Mouse (Mus musculus): ENCODE measurements around the gene Ptprg. TPM values are rescaled to one million over a fixed set of nuclear protein-coding genes. Genes with fewer than 3 reads are reported as not detected.

Ptprg gene
- polyA plus RNA-seq, 1 experiment from 2014 or later = 48.0 TPM

DNA sequence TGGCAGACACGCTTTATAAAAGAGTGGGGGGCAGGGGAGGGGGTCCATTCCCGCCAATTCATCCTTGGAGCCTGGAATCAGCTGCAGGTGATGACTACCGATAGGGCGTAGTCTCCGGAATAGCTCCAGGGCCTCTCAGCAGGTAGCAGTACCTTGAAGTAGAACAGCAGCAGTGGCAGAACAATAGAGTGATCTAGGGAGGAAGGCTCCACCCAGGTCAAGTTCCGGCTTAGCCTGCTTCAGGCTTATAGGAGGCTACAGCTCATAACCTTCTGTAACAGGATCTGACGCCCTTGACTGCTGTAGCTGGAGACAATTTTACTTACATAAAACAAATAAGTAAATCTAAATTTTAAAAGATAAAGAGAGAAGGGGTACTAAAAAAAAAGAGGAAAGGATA is 554.1 kb downstream of the Ptprg start:
- no peak overlapping the region for H3K4me2 ChIP-seq (ENCODE audit: low read depth, low read length, severe bottlenecking)
- no peaks in the 10 kb centered on the region for H3K36me3 ChIP-seq (ENCODE audit: control insufficient read depth, insufficient read depth, low read length)
- DNase-seq (ENCODE audit: low spot score) (no peak), ATAC-seq (replicated peaks; ENCODE audit: low FRiP score) (no peak)
- 71% methylated on average over 7 of the region's 7 CpGs for WGBS
- H3K27ac ChIP-seq (ENCODE audit: low read depth, low read length) = no peak overlapping the region
- H3K27me3 ChIP-seq (ENCODE audit: control insufficient read depth, insufficient read depth, low read length) = no peaks in the 10 kb centered on the region
- H3K9me3 ChIP-seq (ENCODE audit: control insufficient read depth, low read length) = no peaks in the 10 kb centered on the region
- no peak overlapping the region for H3K4me3 ChIP-seq (ENCODE audit: low read depth, low read length)
- H3K9ac ChIP-seq (ENCODE audit: low read length) = no peak overlapping the region
- H3K4me1 ChIP-seq (replicated peaks; ENCODE audit: control insufficient read depth, insufficient read depth, low read length) = no peaks in the 10 kb centered on the region

DNA sequence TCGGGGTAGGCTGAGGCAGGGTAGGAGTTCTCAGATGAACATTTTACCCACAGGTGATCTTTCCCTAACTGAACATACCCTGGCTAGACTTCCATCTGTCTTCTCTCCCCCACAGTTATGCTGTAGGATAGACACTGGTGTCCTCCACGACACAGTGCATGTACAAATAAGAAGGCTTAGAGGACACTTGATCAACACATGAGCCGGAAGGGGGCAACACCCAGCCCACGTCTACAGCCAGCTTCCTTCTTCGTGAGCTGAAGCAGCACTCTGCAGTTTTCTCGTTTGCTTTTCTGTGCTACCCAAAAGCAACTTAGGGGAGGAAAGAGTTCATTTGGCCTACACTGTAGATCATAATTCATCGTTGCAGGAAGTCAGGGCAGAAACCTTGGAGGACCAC is 554.7 kb downstream of the Ptprg start:
- no peak overlapping the region for H3K9ac ChIP-seq (ENCODE audit: low read length)
- DNase-seq (ENCODE audit: low spot score) (no peak), ATAC-seq (replicated peaks; ENCODE audit: low FRiP score) (no peak)
- H3K4me2 ChIP-seq (ENCODE audit: low read depth, low read length, severe bottlenecking) = no peak overlapping the region
- H3K4me3 ChIP-seq (ENCODE audit: low read depth, low read length) = no peak overlapping the region
- no peaks in the 10 kb centered on the region for H3K4me1 ChIP-seq (replicated peaks; ENCODE audit: control insufficient read depth, insufficient read depth, low read length)
- H3K9me3 ChIP-seq (ENCODE audit: control insufficient read depth, low read length) = no peaks in the 10 kb centered on the region
- no peaks in the 10 kb centered on the region for H3K27me3 ChIP-seq (ENCODE audit: control insufficient read depth, insufficient read depth, low read length)
- no peak overlapping the region for H3K27ac ChIP-seq (ENCODE audit: low read depth, low read length)
- H3K36me3 ChIP-seq (ENCODE audit: control insufficient read depth, insufficient read depth, low read length) = no peaks in the 10 kb centered on the region
- WGBS = 88% methylated on average over 7 of the region's 7 CpGs

DNA sequence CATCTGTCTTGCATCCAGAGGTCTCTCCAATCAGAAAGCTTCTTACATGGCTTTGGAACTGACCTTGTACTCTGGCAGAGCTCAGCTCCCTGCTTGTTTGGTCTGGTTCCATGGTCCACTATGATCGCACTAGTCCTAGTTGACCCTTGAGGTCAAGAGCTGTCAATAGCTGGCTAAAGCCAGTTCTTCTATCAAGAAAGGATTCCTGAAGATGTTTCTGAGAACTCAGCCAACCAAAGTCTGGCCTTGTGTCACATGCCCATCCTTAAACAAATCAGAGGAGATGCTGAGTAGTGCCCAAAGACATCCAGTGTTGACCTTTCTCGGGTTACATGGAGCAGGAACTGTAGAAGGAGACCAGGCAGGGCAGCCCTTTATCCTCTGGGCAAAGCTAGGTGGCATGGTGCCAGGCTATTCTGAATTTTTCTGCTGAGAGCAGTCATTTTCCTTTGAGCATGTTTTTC is 559.2 kb downstream of the Ptprg start:
- Histone ChIP-seq H3K27me3 (ENCODE audit: control insufficient read depth, insufficient read depth, low read length) (no peaks in the 10 kb centered on the region), H3K36me3 (ENCODE audit: control insufficient read depth, insufficient read depth, low read length) (no peaks in the 10 kb centered on the region), H3K9me3 (ENCODE audit: control insufficient read depth, low read length) (no peaks in the 10 kb centered on the region), H3K4me3 (ENCODE audit: low read depth, low read length) (no peak overlapping the region), H3K27ac (ENCODE audit: low read depth, low read length) (no peak overlapping the region), H3K9ac (ENCODE audit: low read length) (no peak overlapping the region), H3K4me1 (replicated peaks; ENCODE audit: control insufficient read depth, insufficient read depth, low read length) (no peaks in the 10 kb centered on the region), H3K4me2 (ENCODE audit: low read depth, low read length, severe bottlenecking) (no peak overlapping the region)
- DNase-seq (ENCODE audit: low spot score) (no peak), ATAC-seq (replicated peaks; ENCODE audit: low FRiP score) (no peak)
- 77% methylated on average over 2 of the region's 2 CpGs for WGBS

DNA sequence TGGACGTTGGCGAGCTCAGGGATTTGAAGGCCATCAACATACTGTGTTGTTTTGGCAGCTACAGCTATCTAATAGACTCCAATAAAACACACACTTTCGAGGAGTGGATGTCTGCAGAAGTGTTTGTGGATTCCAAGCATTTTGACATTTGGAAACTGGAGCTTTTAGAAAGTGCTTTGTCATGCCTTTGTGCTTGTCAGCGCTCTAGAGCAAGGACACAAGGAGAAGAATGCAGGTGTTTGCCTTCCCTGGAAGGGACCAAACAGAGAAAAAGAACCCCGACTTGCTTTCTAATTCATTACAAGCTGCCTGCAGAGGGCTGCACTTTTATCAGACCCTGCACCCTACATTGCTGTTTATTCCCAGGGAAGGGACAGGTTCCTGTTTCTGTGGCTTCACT is 560.0 kb downstream of the Ptprg start:
- Histone ChIP-seq H3K27me3 (ENCODE audit: control insufficient read depth, insufficient read depth, low read length) (no peaks in the 10 kb centered on the region), H3K9me3 (ENCODE audit: control insufficient read depth, low read length) (no peaks in the 10 kb centered on the region), H3K36me3 (ENCODE audit: control insufficient read depth, insufficient read depth, low read length) (no peaks in the 10 kb centered on the region), H3K4me2 (ENCODE audit: low read depth, low read length, severe bottlenecking) (no peak overlapping the region), H3K9ac (ENCODE audit: low read length) (no peak overlapping the region), H3K4me1 (replicated peaks; ENCODE audit: control insufficient read depth, insufficient read depth, low read length) (no peaks in the 10 kb centered on the region), H3K4me3 (ENCODE audit: low read depth, low read length) (no peak overlapping the region), H3K27ac (ENCODE audit: low read depth, low read length) (no peak overlapping the region)
- 70% methylated on average over 5 of the region's 5 CpGs for WGBS
- DNase-seq (ENCODE audit: low spot score) = no peak
- no peak for ATAC-seq (replicated peaks; ENCODE audit: low FRiP score)

DNA sequence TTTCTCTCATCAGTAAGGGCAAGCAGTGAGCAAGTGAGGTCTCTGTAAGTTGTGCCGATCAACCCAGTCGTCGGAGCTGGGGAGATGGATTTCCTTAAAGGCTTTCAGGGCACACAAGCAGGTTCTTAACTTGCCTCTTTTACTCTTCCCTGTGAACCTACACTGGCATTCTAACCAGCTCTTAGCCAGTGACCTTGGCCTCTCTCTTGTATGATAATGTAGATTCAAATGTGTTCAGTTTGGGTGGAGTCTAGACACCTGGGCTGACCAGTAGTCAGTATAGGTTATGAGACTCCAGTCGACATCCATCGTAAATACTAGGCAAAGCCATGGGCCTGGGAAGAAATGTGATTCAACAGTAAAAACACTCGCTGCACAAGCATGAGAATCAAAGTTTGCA is 560.7 kb downstream of the Ptprg start:
- H3K27ac ChIP-seq (ENCODE audit: low read depth, low read length) = no peak overlapping the region

DNA sequence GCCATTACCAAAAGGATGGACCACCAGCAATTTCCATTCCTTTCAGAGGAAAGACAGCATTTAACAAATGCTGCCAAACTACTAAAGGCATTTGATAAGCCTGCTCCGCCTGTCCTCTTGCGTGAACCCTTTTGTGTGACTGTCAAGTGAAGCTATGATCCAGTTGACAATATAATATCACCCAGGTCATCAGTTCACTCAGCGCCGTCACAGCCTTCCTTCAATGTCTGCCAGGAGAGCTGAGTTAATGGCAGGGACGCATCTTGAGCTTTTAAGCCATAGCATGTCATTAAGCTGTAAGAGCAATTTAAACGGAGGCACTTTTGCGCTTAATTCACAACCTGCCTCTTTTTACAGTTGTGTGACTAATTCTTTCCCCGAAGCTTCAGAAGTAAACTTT is 565.9 kb downstream of the Ptprg start:
- no peaks in the 10 kb centered on the region for H3K27me3 ChIP-seq (ENCODE audit: control insufficient read depth, insufficient read depth, low read length)
- WGBS = 87% methylated on average over 8 of the region's 8 CpGs
- no peak for ATAC-seq (replicated peaks; ENCODE audit: low FRiP score)

More for the DNA sequence above, 560.7 kb downstream of the Ptprg start:
- H3K4me3 ChIP-seq (ENCODE audit: low read depth, low read length) = no peak overlapping the region
- H3K9me3 ChIP-seq (ENCODE audit: control insufficient read depth, low read length) = no peaks in the 10 kb centered on the region
- H3K4me1 ChIP-seq (replicated peaks; ENCODE audit: control insufficient read depth, insufficient read depth, low read length) = no peaks in the 10 kb centered on the region
- WGBS = 91% methylated on average over 6 of the region's 6 CpGs
- no peak overlapping the region for H3K9ac ChIP-seq (ENCODE audit: low read length)
- no peak overlapping the region for H3K4me2 ChIP-seq (ENCODE audit: low read depth, low read length, severe bottlenecking)
- ATAC-seq (replicated peaks; ENCODE audit: low FRiP score) (no peak), DNase-seq (ENCODE audit: low spot score) (no peak)
- no peaks in the 10 kb centered on the region for H3K36me3 ChIP-seq (ENCODE audit: control insufficient read depth, insufficient read depth, low read length)
- H3K27me3 ChIP-seq (ENCODE audit: control insufficient read depth, insufficient read depth, low read length) = no peaks in the 10 kb centered on the region

DNA sequence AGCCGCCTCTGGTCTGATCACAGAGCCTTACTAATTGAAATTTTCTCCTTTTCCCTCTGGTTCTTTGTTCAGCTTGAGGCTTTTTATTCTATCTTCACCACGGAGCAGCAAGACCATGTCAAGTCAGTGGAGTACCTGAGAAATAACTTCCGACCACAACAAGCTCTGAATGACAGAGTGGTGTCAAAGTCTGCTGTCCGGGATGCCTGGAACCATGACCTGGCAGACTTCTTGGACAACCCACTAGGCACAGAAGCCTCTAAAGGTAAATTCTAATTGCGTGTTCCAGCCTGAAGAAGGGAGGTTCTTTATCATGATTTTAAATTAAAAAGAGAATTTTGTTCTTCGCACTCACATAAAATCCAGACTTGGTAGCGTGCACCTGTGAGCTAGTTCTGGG is 568.6 kb downstream of the Ptprg start:
- Histone ChIP-seq H3K4me3 (ENCODE audit: low read depth, low read length) (no peak overlapping the region), H3K4me1 (replicated peaks; ENCODE audit: control insufficient read depth, insufficient read depth, low read length) (no peaks in the 10 kb centered on the region; the same call in 1 of the 2 replicates), H3K27ac (ENCODE audit: low read depth, low read length) (no peak overlapping the region), H3K27me3 (ENCODE audit: control insufficient read depth, insufficient read depth, low read length) (no peaks in the 10 kb centered on the region), H3K36me3 (ENCODE audit: control insufficient read depth, insufficient read depth, low read length) (no peaks in the 10 kb centered on the region), H3K4me2 (ENCODE audit: low read depth, low read length, severe bottlenecking) (no peak overlapping the region), H3K9me3 (ENCODE audit: control insufficient read depth, low read length) (no peaks in the 10 kb centered on the region), H3K9ac (ENCODE audit: low read length) (no peak overlapping the region)
- ATAC-seq (replicated peaks; ENCODE audit: low FRiP score) (no peak), DNase-seq (ENCODE audit: low spot score) (no peak)
- 92% methylated on average over 7 of the region's 7 CpGs for WGBS

More for the DNA sequence above, 565.9 kb downstream of the Ptprg start:
- Histone ChIP-seq H3K4me2 (ENCODE audit: low read depth, low read length, severe bottlenecking) (no peak overlapping the region), H3K9me3 (ENCODE audit: control insufficient read depth, low read length) (no peaks in the 10 kb centered on the region), H3K4me3 (ENCODE audit: low read depth, low read length) (no peak overlapping the region), H3K4me1 (replicated peaks; ENCODE audit: control insufficient read depth, insufficient read depth, low read length) (no peaks in the 10 kb centered on the region; the same call in 1 of the 2 replicates), H3K9ac (ENCODE audit: low read length) (no peak overlapping the region), H3K36me3 (ENCODE audit: control insufficient read depth, insufficient read depth, low read length) (no peaks in the 10 kb centered on the region), H3K27ac (ENCODE audit: low read depth, low read length) (no peak overlapping the region)
- DNase-seq (ENCODE audit: low spot score) = no peak

DNA sequence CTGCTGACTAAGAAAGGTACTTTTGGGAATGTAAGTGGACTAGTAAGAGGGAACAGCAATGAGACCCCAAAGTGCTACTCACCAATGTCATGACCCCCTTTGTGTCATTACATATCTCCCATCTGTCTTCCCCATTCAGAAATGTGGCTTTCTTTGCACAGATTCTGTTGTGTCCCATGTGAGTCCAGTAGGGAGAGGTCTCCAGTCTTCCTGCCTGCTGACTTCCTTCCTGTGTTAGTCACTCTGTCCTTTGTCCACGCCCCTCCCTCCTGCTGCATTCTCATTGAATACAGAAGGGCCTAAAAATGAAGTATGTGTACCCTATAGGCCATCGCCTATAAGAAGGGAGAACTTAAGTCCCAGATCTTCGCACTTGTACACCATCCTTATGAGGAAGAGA is 571.4 kb downstream of the Ptprg start:
- Histone ChIP-seq H3K27me3 (ENCODE audit: control insufficient read depth, insufficient read depth, low read length) (no peaks in the 10 kb centered on the region), H3K36me3 (ENCODE audit: control insufficient read depth, insufficient read depth, low read length) (no peaks in the 10 kb centered on the region), H3K9ac (ENCODE audit: low read length) (no peak overlapping the region), H3K4me3 (ENCODE audit: low read depth, low read length) (no peak overlapping the region), H3K9me3 (ENCODE audit: control insufficient read depth, low read length) (no peaks in the 10 kb centered on the region), H3K4me1 (replicated peaks; ENCODE audit: control insufficient read depth, insufficient read depth, low read length) (no peaks in the 10 kb centered on the region), H3K27ac (ENCODE audit: low read depth, low read length) (no peak overlapping the region), H3K4me2 (ENCODE audit: low read depth, low read length, severe bottlenecking) (no peak overlapping the region)
- 90% methylated on average over 3 of the region's 3 CpGs for WGBS
- no peak for ATAC-seq (replicated peaks; ENCODE audit: low FRiP score)
- DNase-seq (ENCODE audit: low spot score) = no peak

DNA sequence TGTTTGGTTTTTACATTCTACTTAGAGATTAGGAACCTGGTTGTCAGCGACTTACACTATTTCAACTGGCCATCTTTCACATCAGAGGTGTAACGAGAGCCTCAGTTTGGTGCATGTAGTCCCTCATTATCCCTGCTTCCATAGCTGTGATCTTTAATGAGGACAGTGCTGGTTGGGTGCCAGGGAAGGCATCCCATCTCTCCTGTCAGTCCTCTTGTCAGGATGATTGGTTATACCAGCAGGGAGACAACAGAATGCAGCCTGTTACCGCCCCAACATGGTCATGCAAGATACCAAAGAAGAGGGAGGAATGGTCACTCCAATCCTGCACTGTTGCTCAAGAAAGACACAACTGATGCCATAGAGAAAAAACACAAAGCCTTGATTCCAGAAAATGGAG is 574.6 kb downstream of the Ptprg start:
- DNase-seq (ENCODE audit: low spot score) = no peak
- 79% methylated on average over 3 of the region's 3 CpGs for WGBS
- Histone ChIP-seq H3K4me3 (ENCODE audit: low read depth, low read length) (no peak overlapping the region), H3K9ac (ENCODE audit: low read length) (no peak overlapping the region), H3K4me1 (replicated peaks; ENCODE audit: control insufficient read depth, insufficient read depth, low read length) (no peaks in the 10 kb centered on the region), H3K9me3 (ENCODE audit: control insufficient read depth, low read length) (no peaks in the 10 kb centered on the region), H3K27ac (ENCODE audit: low read depth, low read length) (no peak overlapping the region), H3K36me3 (ENCODE audit: control insufficient read depth, insufficient read depth, low read length) (no peaks in the 10 kb centered on the region), H3K27me3 (ENCODE audit: control insufficient read depth, insufficient read depth, low read length) (no peaks in the 10 kb centered on the region), H3K4me2 (ENCODE audit: low read depth, low read length, severe bottlenecking) (no peak overlapping the region)
- ATAC-seq (replicated peaks; ENCODE audit: low FRiP score) = no peak
